Mouse (Mus musculus): ENCODE measurements at regions not wholly inside any gene's neighbourhood (a gene's known extent, or its start where the extent isn't known, plus 50 kb on each side); places are given as distances from the start of the nearest gene placed in this dataset.

DNA sequence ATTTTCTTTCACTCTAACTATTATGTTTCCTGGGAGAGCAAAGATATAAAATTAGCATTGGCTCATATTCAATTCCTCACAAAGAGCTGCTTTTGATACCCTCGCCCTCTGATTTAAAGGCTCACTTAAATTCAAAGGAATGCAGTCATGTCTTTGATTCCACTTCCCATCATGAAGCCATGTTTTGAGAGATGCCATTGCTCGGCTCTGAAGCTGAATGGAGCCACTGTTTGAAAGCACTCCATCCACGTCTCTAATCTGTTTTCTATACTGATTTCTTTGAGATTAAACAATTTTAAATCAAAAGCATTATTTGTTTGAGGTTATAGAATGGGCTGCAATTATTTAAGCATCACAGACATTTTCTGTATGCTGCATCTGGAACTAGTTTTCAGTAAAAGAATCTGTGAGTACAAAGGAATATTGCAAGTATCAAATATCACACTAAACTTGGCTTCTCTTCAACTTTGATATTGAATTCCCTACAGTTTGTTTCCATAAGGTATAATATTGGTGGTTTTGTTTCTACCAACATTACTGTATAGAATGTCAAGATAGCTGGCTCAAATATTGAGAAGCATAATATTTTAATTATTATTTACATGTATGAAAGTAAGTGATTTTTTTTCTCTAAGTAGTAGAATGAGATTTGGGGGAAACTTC, 126.4 kb downstream of the Rpl10l start:
- DNase-seq (ENCODE audit: low spot score), result no peak

- DNase-seq (ENCODE audit: low spot score), result no peak
These were observed 127.1 kb downstream of the Rpl10l start for GRCm38 (mm10) chr12:66156980-66157629.

DNA sequence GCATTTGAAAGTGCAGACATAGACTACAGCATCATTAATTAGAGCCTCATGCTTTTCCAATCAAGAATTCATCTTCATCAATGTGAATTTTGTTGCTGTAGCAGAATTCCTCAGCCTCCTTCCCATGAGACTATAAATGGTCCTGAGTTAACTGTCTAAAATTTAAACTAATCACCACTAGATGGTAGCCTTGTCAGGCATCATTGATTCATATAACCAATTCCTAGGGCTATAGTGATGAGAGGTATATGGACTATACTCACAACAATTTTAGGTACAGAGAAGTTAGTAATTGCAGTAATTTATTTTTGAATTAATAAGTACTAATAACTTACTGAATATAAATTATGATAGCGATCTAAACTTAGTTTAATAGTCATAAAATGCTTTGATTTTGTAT, 153.3 kb downstream of the Rpl10l start:
- DNase-seq (ENCODE audit: low spot score), result peak; percentile 47

GRCm38 (mm10) chr12:66119565-66119964, 164.6 kb downstream of the Rpl10l start:
- DNase-seq (ENCODE audit: low spot score), result no peak

DNA sequence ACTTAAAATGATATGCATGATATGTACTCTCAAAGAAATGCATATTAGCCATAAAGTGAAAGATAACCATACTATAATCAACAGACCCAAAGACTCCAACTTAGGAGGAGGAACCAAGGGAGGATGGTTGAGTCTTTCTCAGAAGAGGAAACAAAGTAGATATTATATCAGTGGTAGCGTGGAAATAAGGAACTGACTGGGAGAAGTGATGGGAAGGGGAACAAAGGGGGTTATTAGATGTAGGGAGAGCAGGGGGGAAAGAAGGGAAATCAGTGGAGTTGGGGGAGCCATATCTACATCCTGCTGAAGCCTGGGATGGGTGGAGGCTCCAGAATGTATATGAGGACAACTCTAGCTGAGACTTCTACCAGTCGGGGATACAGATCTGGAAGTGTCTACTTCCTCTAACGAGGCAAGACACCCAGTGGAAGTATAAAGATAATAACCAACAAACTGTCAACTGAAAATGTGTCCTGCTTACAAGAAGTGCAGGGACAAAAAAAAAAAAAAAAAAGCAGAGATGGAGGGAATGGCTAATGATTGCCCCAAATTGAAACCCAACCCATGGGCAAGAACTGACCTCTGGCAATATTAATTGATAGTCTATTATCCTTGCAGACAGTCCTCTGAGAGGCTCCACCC, 193.3 kb downstream of the Rpl10l start:
- DNase-seq (ENCODE audit: low spot score), result no peak

- DNase-seq (ENCODE audit: low spot score), result peak; percentile 70
These were observed 223.9 kb downstream of the Rpl10l start for GRCm38 (mm10) chr12:66060326-66060725.

- DNase-seq (ENCODE audit: low spot score), result peak; percentile 54
These were observed 229.0 kb downstream of the Rpl10l start for GRCm38 (mm10) chr12:66055206-66055605.

DNA sequence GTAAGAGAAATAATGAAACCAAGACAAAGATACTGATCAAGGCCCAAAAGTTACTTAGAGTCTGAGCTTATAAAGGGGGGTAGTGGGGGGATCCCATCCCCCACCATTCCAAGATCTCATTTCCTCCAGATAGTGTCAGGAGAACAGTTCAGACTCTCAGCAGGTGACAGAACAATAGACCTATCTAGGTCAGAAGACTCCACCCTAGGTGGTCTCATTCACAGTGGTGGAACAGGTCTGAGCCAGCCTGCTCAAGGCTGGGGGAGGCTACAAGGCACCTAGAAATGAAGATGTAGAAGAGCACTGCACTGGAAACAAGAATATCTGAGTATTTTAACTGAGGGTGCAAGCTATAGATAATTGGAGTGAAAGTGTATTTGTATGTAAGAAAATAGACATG, 235.3 kb downstream of the Rpl10l start:
- peak; percentile 13 for DNase-seq (ENCODE audit: low spot score)

GRCm38 (mm10) chr12:66036281-66036680, 247.9 kb downstream of the Rpl10l start:
- DNase-seq (ENCODE audit: low spot score), result no peak

- no peak for DNase-seq (ENCODE audit: low spot score)
These were observed 256.7 kb downstream of the Rpl10l start for GRCm38 (mm10) chr12:66027535-66027934.

DNA sequence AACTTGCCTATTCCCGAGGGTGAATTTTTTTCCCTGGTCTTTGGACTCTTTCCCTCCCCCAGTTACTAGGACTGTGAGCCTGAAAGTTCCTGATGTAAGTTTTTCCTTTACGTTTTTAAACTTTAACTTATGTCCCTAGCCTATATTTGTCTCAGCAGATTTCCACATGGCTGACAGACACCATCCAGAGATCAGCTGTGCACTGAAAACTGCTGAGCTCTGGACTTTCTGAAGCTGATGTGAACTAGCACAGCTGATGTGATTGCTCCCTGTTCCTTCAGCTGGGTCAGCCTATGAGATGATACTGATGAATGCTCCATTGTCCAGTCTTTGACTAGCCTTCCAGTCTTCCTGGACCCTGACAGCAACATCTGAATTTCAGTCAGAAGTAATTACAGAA, 271.5 kb downstream of the Rpl10l start:
- no peak for DNase-seq (ENCODE audit: low spot score)

Measured in retina, embryonic 14.5 days (tissue).